Mouse (Mus musculus) heart, postnatal 0 days (tissue): ENCODE measurements at regions not wholly inside any gene's neighbourhood (a gene's known extent, or its start where the extent isn't known, plus 50 kb on each side); places are given as distances from the start of the nearest gene placed in this dataset.

ENCODE experiments used
- CTCF ChIP-seq: IDR thresholded peaks from 2 replicates; pipeline ENCODE4 v1.5.1; 2016; ENCODE audit warnings: antibody characterized with exemption, control low read depth, low read depth
- EP300 ChIP-seq: IDR thresholded peaks from 2 replicates; pipeline ENCODE4 v1.6.1; 2016; ENCODE audit warnings: antibody characterized with exemption, low read depth

DNA sequence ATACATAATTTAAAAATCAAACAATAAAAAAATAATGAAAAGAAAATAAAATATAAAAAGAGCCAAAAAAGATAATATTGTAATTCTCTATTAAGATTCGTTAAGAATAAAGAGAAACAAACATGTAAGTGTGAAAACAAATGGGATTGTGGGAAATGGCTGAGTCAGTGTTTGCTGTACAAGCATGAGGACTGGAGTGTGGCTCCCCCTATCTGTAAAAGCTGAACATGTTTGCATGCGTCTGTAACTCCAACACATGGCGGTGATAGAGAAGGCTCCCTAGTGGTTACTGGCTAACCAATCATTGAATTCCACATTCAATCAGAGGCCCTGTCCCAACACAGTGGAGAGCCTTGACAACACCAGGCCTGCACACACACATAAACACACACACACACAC is 298.2 kb downstream of the Cenpc1 start:
- TF ChIP-seq CTCF (no peak), EP300 (no peak)
